Mouse (Mus musculus): ENCODE results near the gene Tcp11. TPM values are rescaled to one million over a fixed set of nuclear protein-coding genes. Genes with fewer than 3 reads are reported as not detected.
A peak's percentile ranks its signal among the peaks of the same experiment; 100 is the strongest.

The Tcp11 gene
- polyA plus RNA-seq, 1 experiment: not detected

- Histone ChIP-seq H3K27ac (ENCODE audit: insufficient read depth, low read depth, low read length) (no peak overlapping the region), H3K4me1 (ENCODE audit: control insufficient read depth, insufficient read depth, low read length) (no peaks in the 10 kb centered on the region), H3K4me3 (ENCODE audit: insufficient read depth, low read depth, low read length) (no peak overlapping the region)
- TF ChIP-seq POLR2A (IDR thresholded peaks at IDR 0.05; ENCODE audit: insufficient read depth, low read depth, low read length) (no peak), CTCF (IDR thresholded peaks at IDR 0.05; ENCODE audit: insufficient read depth, low read depth, low read length) (no peak)
- WGBS: 88% methylated on average over 13 of the region's 13 CpGs
Measured at GRCm38 (mm10) chr17:28058346-28058745, 22.1 kb downstream of the Tcp11 start.

DNA sequence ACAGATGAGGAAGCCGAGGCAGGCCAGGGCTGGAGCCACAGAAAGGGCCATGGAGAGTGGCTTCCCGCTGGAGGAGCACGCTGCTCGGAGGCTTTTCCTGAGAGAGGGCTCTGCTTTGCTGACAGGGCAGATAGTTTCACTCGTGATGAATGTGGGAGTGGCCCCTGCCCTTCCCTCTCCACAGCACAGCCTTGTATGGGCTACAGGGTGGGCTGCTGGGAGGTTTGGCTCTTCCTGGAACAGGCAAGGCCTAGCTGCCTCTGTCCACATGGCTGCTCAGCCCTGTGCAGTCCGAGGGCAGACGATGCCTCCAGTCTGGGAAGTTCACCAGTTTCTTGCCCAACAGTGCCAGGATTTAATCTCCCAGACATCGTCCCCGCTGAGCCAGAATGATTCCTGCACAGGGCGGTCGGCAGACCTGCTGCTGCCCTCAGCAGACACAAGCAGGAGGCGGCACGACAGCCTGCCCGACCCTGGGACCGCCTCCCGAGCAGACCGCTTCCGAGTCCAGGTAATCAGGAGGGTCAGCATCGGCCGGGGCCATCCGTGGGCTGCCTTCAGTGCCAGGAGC lies 28.1 kb downstream of the Tcp11 start:
- H3K4me1 ChIP-seq (ENCODE audit: control insufficient read depth, insufficient read depth, low read length): peaks cover 7% of the 10 kb centered on the region; the same call in 1 of the 2 replicates
- no peak overlapping the region for H3K4me3 ChIP-seq (ENCODE audit: insufficient read depth, low read depth, low read length)
- 82% methylated on average over 21 of the region's 21 CpGs for WGBS
- no peak overlapping the region for H3K27ac ChIP-seq (ENCODE audit: insufficient read depth, low read depth, low read length)
- no peak for TF ChIP-seq POLR2A (IDR thresholded peaks at IDR 0.05; ENCODE audit: insufficient read depth, low read depth, low read length)
- no peak for TF ChIP-seq CTCF (IDR thresholded peaks at IDR 0.05; ENCODE audit: insufficient read depth, low read depth, low read length)

DNA sequence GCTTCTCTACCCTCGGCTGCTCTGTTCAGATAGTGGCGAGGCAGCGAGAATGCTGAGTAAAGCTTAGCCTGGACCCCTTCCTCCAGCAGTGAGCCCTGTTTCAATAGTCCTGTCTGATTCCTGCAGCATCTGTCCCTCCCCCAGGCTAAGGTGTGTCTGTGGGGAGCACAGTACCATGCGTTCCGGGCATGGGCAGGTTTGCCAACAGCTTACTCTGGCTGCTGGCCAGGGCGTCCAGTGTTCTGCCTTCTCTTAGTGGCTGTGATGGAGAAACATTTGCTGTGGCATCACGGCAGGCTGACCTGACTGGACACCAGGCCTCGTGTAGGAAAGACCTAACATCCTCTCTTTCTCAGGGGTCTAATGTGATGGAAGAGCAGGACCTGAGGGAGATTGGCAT lies 30.2 kb downstream of the Tcp11 start:
- TF ChIP-seq CTCF (IDR thresholded peaks at IDR 0.05; ENCODE audit: insufficient read depth, low read depth, low read length) (no peak), POLR2A (IDR thresholded peaks at IDR 0.05; ENCODE audit: insufficient read depth, low read depth, low read length) (no peak)
- peaks cover 7% of the 10 kb centered on the region; the same call in 1 of the 2 replicates for H3K4me1 ChIP-seq (ENCODE audit: control insufficient read depth, insufficient read depth, low read length)
- no peak overlapping the region for H3K4me3 ChIP-seq (ENCODE audit: insufficient read depth, low read depth, low read length)
- H3K27ac ChIP-seq (ENCODE audit: insufficient read depth, low read depth, low read length): no peak overlapping the region
- 88% methylated on average over 8 of the region's 8 CpGs for WGBS

DNA sequence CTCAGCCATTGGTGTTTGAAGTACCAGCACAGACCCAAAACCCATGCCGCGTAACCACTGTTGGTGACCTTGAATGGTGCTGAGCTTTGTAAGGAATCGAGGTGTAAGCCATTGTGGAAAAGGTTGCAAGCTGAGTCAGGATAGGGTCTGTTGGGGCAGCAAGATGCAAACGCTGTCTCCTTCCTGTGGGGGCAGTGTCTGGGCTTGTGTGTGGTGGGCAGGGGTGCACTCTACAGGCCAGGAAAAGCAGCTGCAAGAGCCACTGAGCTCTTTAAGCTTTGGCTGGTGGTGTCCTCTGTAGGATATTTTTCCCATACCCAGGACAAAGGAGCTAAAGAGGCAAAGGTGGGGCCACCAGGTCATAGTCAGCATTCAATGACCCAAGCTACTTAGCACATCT lies 32.0 kb downstream of the Tcp11 start:
- WGBS: 43% methylated on average over 4 of the region's 4 CpGs
- peaks cover 14% of the 10 kb centered on the region for H3K4me1 ChIP-seq (ENCODE audit: control insufficient read depth, insufficient read depth, low read length)
- H3K27ac ChIP-seq (ENCODE audit: insufficient read depth, low read depth, low read length): no peak overlapping the region
- H3K4me3 ChIP-seq (ENCODE audit: insufficient read depth, low read depth, low read length): no peak overlapping the region
- TF ChIP-seq POLR2A (IDR thresholded peaks at IDR 0.05; ENCODE audit: insufficient read depth, low read depth, low read length) (no peak), CTCF (IDR thresholded peaks at IDR 0.05; ENCODE audit: insufficient read depth, low read depth, low read length) (peak; percentile 96)

DNA sequence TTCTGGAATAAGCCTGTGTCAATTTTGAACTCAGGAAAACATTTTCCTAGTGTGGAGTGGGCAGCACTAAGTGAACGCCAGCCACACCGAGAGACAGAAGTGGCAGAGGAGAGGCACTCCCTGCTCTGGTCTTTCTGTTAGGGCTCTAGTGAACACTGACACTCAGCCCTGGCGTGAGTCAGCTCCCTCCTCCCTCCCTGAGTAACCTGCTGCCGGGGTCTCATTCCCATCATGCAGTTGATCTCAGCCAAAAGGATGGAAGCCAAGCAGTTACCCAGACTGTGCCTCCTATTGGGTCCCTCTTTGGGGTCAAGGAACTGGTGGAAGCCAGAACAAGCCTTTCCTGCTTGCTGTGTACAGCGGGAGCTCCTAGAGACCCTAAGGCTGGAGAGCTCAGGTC lies 32.9 kb downstream of the Tcp11 start:
- Histone ChIP-seq H3K4me1 (ENCODE audit: control insufficient read depth, insufficient read depth, low read length) (peaks cover 23% of the 10 kb centered on the region), H3K27ac (ENCODE audit: insufficient read depth, low read depth, low read length) (no peak overlapping the region), H3K4me3 (ENCODE audit: insufficient read depth, low read depth, low read length) (no peak overlapping the region)
- 61% methylated on average over 5 of the region's 5 CpGs for WGBS
- TF ChIP-seq POLR2A (IDR thresholded peaks at IDR 0.05; ENCODE audit: insufficient read depth, low read depth, low read length) (no peak), CTCF (IDR thresholded peaks at IDR 0.05; ENCODE audit: insufficient read depth, low read depth, low read length) (no peak)

- peaks cover 28% of the 10 kb centered on the region for H3K4me1 ChIP-seq (ENCODE audit: control insufficient read depth, insufficient read depth, low read length)
- H3K4me3 ChIP-seq (ENCODE audit: insufficient read depth, low read depth, low read length): no peak overlapping the region
- TF ChIP-seq POLR2A (IDR thresholded peaks at IDR 0.05; ENCODE audit: insufficient read depth, low read depth, low read length): no peak
- no peak for TF ChIP-seq CTCF (IDR thresholded peaks at IDR 0.05; ENCODE audit: insufficient read depth, low read depth, low read length)
- H3K27ac ChIP-seq (ENCODE audit: insufficient read depth, low read depth, low read length): no peak overlapping the region
- 88% methylated on average over 5 of the region's 5 CpGs for WGBS
Measured at GRCm38 (mm10) chr17:28047017-28047416, 33.4 kb downstream of the Tcp11 start.

GRCm38 (mm10) chr17:28042299-28042771 lies 38.1 kb downstream of the Tcp11 start:
- Histone ChIP-seq H3K4me1 (ENCODE audit: control insufficient read depth, insufficient read depth, low read length) (peaks cover 49% of the 10 kb centered on the region), H3K4me3 (ENCODE audit: insufficient read depth, low read depth, low read length) (peak overlapping the region; percentile 19), H3K27ac (ENCODE audit: insufficient read depth, low read depth, low read length) (no peak overlapping the region)
- 15% methylated on average over 23 of the region's 23 CpGs for WGBS
- TF ChIP-seq CTCF (IDR thresholded peaks at IDR 0.05; ENCODE audit: insufficient read depth, low read depth, low read length) (no peak; the same call in 1 of the 2 replicates), POLR2A (IDR thresholded peaks at IDR 0.05; ENCODE audit: insufficient read depth, low read depth, low read length) (no peak)

GRCm38 (mm10) chr17:28041298-28041697 lies 39.1 kb downstream of the Tcp11 start:
- H3K27ac ChIP-seq (ENCODE audit: insufficient read depth, low read depth, low read length): peak overlapping the region; percentile 66
- peak overlapping the region; percentile 19 for H3K4me3 ChIP-seq (ENCODE audit: insufficient read depth, low read depth, low read length)
- WGBS: 53% methylated on average over 13 of the region's 13 CpGs
- no peak for TF ChIP-seq POLR2A (IDR thresholded peaks at IDR 0.05; ENCODE audit: insufficient read depth, low read depth, low read length)
- no peak for TF ChIP-seq CTCF (IDR thresholded peaks at IDR 0.05; ENCODE audit: insufficient read depth, low read depth, low read length)
- peaks cover 59% of the 10 kb centered on the region for H3K4me1 ChIP-seq (ENCODE audit: control insufficient read depth, insufficient read depth, low read length)

DNA sequence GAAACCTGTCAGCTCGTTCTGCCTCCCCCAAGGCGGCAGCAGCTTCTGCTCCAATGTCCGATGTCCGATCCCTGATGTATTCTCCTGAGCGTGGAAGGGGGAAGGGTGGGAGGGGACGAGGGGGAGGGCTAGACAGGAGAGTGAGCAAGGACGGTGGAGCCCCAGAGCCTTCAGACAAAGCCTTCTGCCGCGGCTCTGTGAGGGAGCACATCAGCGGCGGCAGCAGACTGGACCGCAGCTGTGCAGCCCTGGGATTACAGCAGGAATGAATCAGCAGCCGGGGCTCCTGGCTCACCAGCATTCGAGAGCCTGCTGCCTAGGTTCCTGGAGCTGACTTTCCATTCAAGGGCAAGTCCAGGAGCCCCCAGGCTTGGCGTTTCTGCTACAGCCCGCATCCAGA lies 39.8 kb downstream of the Tcp11 start:
- Histone ChIP-seq H3K27ac (ENCODE audit: insufficient read depth, low read depth, low read length) (peak overlapping the region; percentile 66), H3K4me1 (ENCODE audit: control insufficient read depth, insufficient read depth, low read length) (peaks cover 61% of the 10 kb centered on the region), H3K4me3 (ENCODE audit: insufficient read depth, low read depth, low read length) (peak overlapping the region; percentile 19)
- 24% methylated on average over 16 of the region's 16 CpGs for WGBS
- TF ChIP-seq POLR2A (IDR thresholded peaks at IDR 0.05; ENCODE audit: insufficient read depth, low read depth, low read length) (no peak), CTCF (IDR thresholded peaks at IDR 0.05; ENCODE audit: insufficient read depth, low read depth, low read length) (no peak)

Measured in olfactory bulb, adult 2 months (tissue).